Mouse (Mus musculus) right cerebral cortex, postnatal 25 days (tissue): ENCODE data around the gene Hira.
"Not testable (repeated sequence)": the region's sequence is repeated elsewhere in the genome, so short reads cannot be mapped to it uniquely, and the experiment has no call there.

Source experiments
- DNase-seq: peaks from one replicate; pipeline ENCODE4 v3.0.0; 2022

The Hira gene

GRCm38 (mm10) chr16:18927963-18928362, 51.1 kb downstream of the Hira start:
- no peak for DNase-seq

- DNase-seq = no peak
Observed at GRCm38 (mm10) chr16:18938321-18939082, 61.7 kb downstream of the Hira start.

- DNase-seq = no peak
Observed at GRCm38 (mm10) chr16:18943906-18944305, 67.1 kb downstream of the Hira start.

- no peak for DNase-seq
Observed at GRCm38 (mm10) chr16:18948941-18949340, 72.1 kb downstream of the Hira start.

GRCm38 (mm10) chr16:18950351-18950750, 73.5 kb downstream of the Hira start:
- DNase-seq = no peak

GRCm38 (mm10) chr16:18952813-18953212, 76.0 kb downstream of the Hira start:
- no peak for DNase-seq

GRCm38 (mm10) chr16:18955070-18955469, 78.2 kb downstream of the Hira start:
- DNase-seq = no peak

GRCm38 (mm10) chr16:18963486-18963885, 86.6 kb downstream of the Hira start:
- no peak for DNase-seq

- no peak for DNase-seq
Observed at GRCm38 (mm10) chr16:18969420-18970128, 92.7 kb downstream of the Hira start.

- no peak for DNase-seq
Observed at GRCm38 (mm10) chr16:18970837-18971236, 94.0 kb downstream of the Hira start.

- not testable (repeated sequence) for DNase-seq
Observed at GRCm38 (mm10) chr16:18975665-18976064, 98.8 kb downstream of the Hira start.

GRCm38 (mm10) chr16:18976315-18976714, 99.5 kb downstream of the Hira start:
- DNase-seq = no peak

- DNase-seq = no peak
Observed at GRCm38 (mm10) chr16:18986381-18986780, 109.5 kb downstream of the Hira start.

- DNase-seq = no peak
Observed at GRCm38 (mm10) chr16:18986860-18987259, 110.0 kb downstream of the Hira start.

GRCm38 (mm10) chr16:19002610-19003389, 126.0 kb downstream of the Hira start:
- DNase-seq = not testable (repeated sequence)

- DNase-seq = no peak
Observed at GRCm38 (mm10) chr16:19003757-19004156, 126.9 kb downstream of the Hira start.

- DNase-seq = no peak
Observed at GRCm38 (mm10) chr16:19005298-19005697, 128.5 kb downstream of the Hira start.

- no peak for DNase-seq
Observed at GRCm38 (mm10) chr16:19006715-19007114, 129.9 kb downstream of the Hira start.

- not testable (repeated sequence) for DNase-seq
Observed at GRCm38 (mm10) chr16:19007186-19007591, 130.4 kb downstream of the Hira start.

- DNase-seq = no peak
Observed at GRCm38 (mm10) chr16:19010710-19011109, 133.9 kb downstream of the Hira start.

GRCm38 (mm10) chr16:19013550-19013949, 136.7 kb downstream of the Hira start:
- no peak for DNase-seq

- DNase-seq = no peak
Observed at GRCm38 (mm10) chr16:19014650-19015049, 137.8 kb downstream of the Hira start.
